Mouse (Mus musculus) common myeloid progenitor, adult 5-6 weeks (primary cell): ENCODE data around the gene Pde6d. TPM values are rescaled to one million over a fixed set of nuclear protein-coding genes. Genes with fewer than 3 reads are reported as not detected.
"Not testable (repeated sequence)": the region's sequence is repeated elsewhere in the genome, so short reads cannot be mapped to it uniquely, and the experiment has no call there.

Source experiments
- ATAC-seq: replicated peaks from 2 replicates; pipeline ENCODE4 v1.8.0; 2016; ENCODE audit warnings: low read depth, mild to moderate bottlenecking, moderate TSS enrichment, inconsistent platforms; ENCODE audit not compliant: poor library complexity, severe bottlenecking
- total RNA-seq: library from RNA; stranded (forward); fragments of 200-1000, 187-1606 nt; gene quantifications from 2 replicates; pipeline ENCODE4 v1.2.3, GENCODE M21; 2017

Gene Pde6d
- total RNA-seq, 1 experiment from 2014 or later, result 7.5 TPM

DNA sequence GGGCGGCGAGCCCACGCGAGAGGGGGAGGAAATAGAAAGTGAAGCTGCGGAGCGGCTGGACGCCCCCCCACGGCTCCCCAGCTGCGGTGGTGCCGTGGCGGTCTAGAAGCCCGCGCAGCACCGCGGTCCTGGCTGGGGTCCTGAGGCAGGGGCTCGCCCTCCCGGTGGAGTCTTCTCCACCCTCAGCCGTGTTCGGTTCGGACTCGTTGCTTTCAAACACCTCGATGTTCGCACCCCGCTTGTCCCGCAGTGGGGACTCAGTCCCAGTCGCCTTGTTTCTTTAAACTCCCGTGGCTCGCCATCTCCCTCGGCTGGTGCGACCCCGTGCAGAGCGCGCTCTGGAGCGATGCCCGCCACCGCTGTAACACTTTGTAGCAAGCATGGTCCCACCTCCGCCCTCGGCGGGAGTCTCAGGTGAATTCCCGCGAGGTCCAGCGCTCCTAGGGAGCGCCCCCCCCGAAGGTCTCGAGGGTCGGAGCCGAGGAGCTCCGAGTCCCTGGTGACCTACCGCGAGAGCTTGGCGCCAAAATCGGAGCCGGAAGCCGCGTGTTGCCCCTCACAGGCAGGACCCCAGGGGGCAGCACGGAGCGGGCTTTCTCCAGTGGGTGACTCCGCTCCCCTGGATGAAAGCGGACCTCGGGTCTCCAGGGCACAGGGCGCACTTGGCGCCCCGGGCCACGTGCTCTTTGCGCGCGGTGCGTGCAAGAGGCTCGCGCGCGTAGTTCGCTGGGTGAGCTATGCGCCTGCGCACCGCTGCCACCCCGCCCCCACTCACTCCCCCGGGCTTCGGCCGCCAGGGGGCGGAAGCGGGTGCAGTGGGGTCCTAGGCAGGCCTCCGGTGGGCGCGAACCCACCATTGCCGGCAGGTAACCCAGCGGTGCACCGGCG lies 54.6 kb downstream of the Pde6d start:
- ATAC-seq, result peak; percentile 1; the same call in 1 of the 2 replicates

DNA sequence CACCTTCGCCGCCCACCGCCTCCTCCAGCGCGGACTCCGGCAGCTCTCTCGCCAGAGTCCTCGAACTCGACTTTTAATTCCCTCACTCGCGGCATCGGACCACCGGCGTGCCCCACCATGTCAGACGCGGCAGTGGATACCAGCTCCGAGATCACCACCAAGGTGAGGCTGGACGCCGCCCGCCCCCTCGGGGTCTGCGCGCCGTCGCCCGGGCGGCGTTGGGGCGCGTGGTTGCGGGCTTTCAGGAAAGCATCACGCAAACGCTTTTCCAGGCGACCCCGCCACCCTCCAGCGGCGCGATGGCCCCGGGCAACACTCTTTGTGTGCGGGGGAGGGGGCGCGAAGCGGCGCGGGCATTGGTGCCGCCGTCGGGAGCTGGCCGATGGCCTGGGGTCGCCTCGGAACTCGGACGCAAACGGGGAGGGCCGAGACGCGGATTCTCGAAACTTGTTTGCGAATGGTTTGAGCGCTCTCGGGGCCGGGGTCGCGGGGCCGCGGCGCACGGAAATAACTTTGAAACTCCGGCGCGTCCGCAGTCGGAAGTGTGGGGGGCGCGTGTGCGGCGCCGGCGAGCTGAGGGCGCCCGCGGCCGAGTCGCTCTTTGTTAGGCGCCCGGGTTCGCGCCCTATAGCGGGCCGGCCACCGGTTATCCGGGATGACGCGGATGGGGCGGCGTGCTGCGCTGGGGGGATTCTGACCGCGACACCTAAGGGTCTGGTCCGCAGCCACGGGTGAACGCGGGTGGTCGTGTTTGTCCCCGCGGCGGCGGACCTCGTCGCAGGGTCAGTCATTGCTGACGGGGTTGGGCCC lies 55.4 kb downstream of the Pde6d start:
- ATAC-seq, result no peak

DNA sequence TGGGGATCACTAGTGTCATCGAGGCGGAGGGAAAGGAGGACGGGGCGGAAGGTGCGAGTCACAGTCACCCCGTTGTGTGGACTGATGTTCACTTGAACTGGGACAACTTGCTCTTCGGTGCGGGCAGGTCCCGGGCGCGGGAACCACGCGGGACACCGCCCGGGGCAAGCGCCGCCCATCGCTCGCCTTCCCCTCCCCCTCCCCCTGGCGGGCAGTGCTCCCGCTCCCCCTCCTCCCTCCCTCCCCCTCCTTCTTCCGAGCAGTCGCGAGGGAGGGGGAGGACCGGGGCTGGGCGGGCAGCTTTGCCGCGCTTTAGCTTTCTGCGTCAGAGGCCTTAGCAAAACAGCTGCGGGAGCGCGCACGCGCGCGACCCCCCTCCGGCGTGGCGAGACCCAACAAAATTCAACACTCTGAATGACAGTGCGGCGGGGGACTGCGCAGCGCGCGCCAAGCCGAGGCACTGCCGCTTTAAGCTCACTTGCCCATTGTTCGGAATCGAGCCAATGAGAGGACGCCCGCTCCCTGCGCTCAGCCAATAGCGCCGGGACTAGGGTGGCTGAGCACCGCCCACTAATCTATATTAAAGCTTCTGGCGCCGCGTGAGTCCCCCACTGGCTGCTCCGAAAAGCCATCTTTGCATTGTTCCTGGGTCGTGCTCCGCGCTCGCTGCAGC lies 56.2 kb downstream of the Pde6d start, which contains the start of gene Ptma:
Gene Ptma, plus strand, starts transcription at position 611 of the 673 bp plus-strand sequence.
- peak; percentile 61 for ATAC-seq

DNA sequence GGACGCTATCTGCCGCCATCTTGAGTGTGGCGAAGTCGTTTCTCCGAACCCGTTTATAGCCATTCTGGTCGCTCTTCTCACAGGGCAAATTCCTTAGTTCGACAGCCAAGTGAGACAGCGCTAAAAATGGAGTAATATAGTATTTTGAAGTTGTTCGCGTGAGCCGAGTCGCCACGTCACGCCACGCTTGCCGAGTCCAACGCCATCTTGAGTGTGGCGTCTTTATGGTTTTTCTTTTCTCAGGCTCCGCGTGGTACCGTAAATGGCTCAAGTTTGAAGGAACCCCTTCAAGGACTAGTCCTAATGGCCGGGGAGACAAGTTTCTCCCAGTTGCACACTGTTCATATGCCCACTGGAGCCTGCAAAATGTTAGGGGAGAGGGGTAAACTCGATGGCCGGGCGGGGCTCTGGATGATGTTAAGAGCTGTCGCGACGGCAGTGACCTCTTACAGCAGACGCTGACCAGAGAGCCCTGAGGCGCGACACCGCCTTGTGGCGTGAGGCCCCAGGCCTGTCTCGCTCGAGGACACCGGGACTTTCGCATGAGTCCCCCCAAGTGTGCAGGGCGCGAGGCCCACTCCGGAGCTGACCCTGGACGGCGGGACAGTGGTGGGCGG lies 56.8 kb downstream of the Pde6d start:
- ATAC-seq, result peak; percentile 4

DNA sequence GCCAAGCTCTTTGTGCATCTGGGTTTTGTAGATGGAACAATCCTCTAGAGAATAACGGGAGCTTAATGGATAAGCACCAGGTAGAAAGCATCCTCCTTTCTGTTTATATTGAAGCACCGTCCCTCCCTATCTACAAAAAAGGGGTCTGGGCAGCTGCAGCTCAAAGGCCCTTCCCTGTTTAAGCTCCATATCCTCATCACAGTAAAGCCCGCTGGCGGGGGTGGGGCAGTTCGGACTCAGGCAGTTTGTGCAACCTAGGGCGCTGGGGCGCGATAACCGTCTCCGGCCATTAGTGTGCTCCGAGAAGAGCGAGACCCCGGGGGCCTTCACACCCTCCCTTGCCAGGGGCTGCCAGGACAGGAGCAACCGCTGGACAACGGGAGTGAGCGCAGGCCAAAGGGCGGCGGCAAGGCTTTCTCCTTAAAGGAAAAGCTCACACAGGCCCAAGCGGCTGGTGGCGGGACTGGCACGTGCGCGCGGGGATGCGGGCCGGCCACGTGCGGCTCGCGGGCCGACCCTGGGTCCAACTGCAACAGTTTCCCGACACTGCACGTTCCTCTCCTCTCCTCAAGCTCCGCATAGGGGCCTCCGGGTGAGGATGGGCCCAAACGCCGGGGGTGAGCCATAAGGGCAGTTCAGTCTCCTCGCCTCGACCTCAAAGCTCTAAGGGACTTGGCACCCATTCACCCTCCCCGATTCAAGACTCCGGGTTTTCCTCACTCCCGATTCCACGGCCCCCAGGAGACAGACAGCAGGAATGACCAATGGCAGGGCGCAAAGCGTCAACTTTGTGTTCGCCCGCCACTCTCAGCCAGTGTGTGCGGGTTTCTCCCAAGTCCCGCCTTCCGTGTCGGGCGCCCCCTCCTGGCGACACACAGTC lies 57.6 kb downstream of the Pde6d start:
- peak; percentile 45 for ATAC-seq

DNA sequence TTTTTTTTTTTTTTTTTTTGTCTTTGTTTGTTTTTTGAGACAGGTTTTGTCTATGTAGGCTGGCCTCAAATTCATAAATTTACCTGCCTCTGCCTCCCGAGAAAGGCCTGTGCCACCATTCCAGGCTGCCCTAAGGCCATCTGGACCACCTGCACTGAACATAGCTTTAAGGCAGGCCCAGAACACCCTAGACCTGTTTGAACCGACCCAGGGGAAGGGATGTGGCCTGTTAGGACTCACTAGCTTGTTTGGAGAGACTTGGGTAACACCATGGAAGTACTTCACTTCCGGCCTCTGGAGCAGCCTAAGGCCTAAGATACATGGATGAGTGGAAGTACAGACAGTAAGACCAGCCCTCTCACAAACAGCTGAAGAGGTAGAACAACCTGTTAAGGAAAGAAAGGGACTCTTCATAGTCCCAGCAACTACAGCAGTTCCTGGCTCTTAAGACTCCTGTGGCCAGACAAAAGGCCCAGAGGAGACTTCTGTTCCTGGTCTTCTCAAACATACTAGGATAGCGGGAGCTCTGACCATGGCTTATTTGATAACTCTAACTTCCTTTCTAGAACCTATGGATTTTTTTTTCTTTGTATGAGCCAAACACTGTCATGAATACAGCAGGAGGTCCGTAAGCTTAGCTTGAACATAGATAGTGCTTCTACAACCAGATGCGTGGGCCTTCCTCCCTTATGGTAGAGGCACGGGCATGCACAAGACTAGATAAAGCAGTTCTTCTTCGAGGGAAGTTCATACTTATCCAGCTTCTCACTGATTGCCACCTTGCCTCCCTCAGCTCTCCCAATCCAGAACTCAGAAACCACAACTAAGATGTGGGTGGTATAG lies 58.4 kb downstream of the Pde6d start:
- no peak for ATAC-seq

DNA sequence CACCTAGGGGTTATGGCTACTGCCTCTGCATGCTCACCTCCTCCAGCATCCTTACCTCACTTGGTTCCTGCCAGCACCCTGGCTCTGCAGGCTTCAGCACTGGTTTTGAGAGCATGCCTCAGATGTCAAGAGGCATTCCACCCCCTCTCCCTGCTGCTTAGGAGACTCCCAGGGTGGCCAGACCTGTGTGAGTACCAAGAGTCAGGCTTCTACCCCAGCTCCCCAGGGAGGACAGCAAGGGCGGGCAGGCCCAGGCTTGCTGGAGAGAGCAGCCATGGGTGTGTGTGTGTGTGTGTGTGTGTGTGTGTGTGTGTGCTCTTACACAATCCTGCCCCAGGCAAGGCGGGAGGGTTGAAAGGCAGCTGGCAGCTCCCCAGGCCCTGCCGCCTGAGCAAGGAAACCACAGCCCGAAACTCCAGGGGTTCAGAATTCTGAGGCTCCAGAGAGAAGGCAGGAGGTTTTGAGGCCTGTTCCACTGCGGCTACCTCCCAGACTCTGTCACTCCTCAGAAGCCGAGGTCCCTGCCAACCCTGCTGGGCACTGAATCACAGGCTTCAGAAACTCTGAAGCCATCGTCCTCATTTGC lies 60.0 kb downstream of the Pde6d start:
- no peak for ATAC-seq

DNA sequence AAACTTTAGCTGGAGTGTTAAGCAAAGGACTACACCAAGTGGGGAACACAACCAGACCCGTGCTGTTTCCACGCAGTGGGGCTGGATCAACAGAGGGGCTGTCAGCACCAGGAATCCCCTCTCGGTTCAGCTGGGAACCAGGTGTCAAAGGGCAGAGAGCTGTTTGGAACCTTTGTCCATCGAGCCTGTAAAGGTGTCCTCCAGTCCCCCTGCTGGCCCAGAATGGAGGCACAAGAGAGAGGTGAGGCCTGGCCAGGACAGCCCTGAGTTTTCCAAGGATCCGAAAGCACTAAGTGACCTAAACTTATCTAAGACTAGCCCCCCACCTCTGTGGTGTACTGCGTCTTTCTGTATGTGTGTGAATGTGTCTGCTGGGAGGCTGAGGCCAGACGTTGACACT lies 62.1 kb downstream of the Pde6d start:
- no peak for ATAC-seq

DNA sequence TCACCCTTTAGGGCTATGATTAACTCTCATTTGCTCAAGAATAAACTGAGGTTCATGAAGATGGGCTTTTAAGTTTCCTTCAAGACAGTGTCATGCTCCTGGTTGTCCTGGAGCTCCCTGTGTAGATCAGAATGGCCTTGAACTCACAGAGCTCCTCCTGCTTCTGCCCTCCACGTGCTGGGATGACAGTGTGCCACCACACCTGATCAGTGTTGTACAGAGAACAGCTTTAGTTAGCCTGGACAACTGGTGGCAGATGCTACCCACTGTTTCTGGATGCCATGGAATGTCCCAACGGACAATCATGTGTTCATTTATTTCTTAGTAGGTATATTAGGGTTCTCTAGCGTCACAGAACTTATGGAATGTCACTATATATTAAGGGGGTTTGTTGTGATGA lies 65.4 kb downstream of the Pde6d start:
- ATAC-seq, result no peak

DNA sequence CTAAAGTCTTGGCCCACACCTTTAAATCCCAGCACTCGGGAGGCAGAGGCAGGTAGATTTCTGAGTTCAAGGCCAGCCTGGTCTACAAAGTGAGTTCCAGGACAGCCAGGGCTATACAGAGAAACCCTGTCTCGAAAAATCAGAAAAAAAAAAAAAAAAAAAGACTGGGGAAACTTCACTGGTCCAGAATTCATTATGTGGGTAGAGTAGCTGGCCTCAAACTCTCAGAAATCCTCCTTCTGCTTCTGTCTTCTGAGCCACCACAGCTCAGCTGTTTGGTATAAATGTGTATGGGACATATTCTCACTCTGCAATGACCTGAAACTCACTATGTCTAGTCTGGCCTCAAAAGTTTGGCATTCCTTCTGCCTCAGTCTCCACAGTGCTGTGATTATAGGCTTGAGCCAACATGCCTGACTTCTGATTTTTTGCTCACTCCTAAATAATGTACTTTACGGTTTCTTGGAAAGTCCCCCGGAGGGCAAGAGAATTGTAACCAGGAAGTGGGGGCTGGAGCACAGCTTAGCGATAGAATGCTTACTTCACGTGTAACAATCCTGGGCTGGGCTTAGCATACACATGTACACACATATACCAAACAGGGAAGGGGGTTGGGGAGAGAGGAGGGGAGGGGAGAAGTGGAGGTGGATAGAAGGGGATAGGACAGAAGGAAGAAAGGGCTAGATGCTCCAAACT lies 66.6 kb downstream of the Pde6d start:
- 0 out of 2 replicates have a peak, but pooled peaks have one; percentile 17 for ATAC-seq

DNA sequence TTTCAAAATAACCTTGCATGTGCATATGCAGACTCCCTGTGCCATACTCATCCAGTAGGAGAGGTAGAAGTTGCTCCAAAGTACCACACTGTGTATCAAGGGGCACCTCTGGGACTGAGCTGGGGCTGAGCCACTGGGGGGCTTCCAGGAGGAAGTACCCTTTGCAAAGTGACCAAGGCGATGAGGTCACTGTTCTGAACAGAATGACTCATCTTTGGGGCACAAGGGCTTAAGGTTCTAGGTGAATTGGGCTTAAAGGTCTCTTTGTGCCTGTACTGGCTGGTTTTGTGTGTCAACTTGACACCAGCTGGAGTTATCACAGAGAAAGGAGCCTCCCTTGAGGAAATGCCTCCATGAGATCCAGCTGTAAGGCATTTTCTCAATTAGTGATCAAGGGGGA lies 69.4 kb downstream of the Pde6d start:
- ATAC-seq, result not testable (repeated sequence)

DNA sequence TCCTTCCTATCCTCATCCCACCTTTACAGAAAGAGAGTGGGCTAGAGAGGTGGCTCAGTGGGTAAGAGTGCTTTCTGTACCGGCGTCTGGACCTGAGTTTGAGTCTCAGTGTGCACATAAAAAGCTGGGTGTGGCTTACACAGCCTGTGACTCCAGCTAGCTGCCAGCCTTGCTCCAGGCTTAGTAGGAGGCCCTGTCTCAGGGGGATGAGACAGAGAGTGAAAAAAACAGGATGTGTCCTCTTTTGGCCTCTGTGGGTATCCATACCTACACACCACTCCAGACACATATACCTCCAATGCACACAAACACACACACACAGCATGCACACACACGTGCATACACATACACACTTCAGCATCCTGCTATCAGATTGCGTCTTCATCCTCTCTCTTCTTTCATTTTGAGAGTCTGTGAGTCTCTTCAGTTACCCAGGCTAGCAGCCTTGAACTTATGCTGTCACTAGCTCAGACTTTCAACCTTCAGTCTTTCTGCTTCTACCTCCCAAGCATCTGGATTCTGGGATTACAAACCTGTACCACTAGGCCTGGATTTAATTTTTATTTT lies 70.2 kb downstream of the Pde6d start:
- ATAC-seq, result no peak

DNA sequence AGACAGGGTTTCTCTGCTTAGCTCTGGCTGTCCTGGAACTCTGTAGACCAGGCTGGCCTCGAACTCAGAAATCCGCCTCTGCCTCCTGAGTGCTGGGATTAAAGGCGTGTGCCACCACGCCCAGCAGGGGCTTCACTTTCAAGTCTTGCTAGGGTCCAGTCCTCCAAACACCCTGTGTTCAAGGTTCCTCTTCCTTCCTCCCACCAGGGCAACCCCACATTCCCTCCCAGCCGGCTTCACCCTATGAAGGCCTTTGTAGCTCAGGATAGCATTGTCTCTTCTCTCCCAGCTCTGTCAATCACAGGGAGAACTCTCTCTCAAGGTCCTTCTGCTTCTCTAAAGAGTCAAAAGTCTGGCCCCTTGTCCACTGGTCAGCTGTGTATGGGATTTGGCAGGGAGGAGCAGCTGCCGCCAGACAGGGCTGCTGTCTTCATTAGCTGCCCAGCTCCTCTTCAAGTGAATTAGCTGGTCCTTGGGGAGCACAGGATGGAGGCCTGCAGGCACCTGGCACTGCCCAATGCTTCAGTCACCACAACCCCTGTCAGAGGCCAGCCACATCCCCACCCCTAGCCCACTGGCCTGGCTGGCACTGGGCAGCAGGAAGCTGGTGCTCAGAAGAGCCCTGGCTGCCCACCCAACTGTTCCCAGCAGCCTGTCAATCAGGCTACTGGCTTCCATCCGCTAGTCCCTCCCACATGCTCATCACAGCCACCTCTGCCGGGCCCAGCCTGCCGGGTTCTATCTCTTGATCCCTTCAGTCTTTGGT lies 71.6 kb downstream of the Pde6d start:
- ATAC-seq, result peak; percentile 30

DNA sequence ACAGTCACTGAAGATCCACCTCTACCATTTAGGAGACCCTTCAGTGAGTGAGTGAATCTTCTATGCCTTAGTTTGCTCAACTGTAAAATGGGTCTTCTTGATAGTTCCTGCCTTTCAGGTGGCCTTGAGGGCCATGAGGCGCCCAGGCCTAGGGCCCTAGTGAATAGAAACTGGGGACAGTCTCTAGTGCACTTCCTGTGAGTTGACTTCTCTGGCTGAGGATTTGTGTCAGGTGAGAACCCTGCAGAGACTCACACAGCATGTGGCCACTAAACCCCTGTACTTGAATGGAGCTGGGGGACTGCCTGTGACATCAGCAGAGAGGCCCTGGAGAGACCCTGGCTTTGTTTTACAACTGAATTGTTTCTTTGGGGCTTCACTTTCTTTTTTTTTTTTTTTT lies 72.2 kb downstream of the Pde6d start:
- no peak for ATAC-seq

DNA sequence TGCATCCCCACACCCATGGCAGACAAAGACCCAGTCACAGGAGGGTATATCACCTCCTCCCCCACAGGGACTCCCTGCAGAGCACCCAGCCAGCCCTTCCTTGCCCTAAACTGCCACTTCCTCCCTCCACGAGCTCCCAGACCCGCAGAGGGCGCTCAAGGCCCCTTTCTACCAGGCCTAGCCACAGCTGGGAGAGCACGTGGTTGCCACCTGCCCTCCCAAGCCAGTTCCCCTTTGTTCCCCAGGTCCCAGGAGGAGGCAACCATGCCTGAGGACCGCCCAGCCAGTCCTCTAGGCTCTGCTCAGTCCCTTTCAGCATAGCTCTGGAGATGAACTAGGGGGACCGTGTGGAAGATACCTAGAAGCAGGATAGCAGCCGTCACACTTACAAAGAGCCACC lies 73.0 kb downstream of the Pde6d start:
- ATAC-seq, result peak; percentile 84

DNA sequence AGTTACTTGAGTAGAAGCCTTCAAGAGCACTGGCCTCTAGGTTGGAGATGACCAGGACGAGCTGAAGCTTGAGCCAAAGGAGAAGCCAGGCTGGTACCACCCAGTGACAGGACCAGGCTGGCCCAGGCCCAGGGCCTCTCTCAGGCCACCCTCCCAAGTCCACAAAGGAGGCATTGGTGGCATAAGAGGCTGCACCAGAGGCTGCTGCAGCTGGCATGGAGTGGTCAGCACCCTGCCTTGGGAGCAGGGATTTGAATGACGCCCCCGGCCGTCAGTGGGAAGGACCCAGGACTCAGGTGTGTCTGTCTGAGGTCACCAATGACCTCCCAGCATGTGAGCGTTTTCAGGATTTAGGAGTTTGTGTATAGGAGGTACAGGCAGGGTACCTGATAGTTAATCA lies 74.6 kb downstream of the Pde6d start:
- no peak for ATAC-seq
